Mouse (Mus musculus) hindbrain, embryonic 10.5 days (tissue): ENCODE results near the gene Vmn2r71. TPM values are rescaled to one million over a fixed set of nuclear protein-coding genes. Genes with fewer than 3 reads are reported as not detected.

Experiments used
- DNase-seq: peaks from one replicate; pipeline ENCODE4 v3.0.0-alpha.2; 2017; ENCODE audit warnings: low spot score
- H3K27ac ChIP-seq: fragments of 300-500 bp; sonication (generic); 2 replicates; pipeline ENCODE4 v1.5.1; 2016; ENCODE audit warnings: mild to moderate bottlenecking, moderate library complexity
- H3K27me3 ChIP-seq: fragments of 300-500 bp; sonication (generic); 2 replicates; pipeline ENCODE4 v1.6.1; 2016; ENCODE audit warnings: mild to moderate bottlenecking; ENCODE audit not compliant: poor library complexity, insufficient read depth, severe bottlenecking
- H3K36me3 ChIP-seq: fragments of 300-500 bp; sonication (generic); 2 replicates; pipeline ENCODE4 v1.6.1; 2016; ENCODE audit warnings: mild to moderate bottlenecking, moderate library complexity
- H3K4me1 ChIP-seq: fragments of 300-500 bp; sonication (generic); replicated peaks from 2 replicates; pipeline ENCODE4 v1.6.1; 2016; ENCODE audit warnings: mild to moderate bottlenecking
- H3K4me3 ChIP-seq: fragments of 300-500 bp; sonication (generic); 2 replicates; pipeline ENCODE4 v1.5.1; 2016; ENCODE audit warnings: mild to moderate bottlenecking, moderate library complexity
- H3K9me3 ChIP-seq: fragments of 300-500 bp; sonication (generic); 2 replicates; pipeline ENCODE4 v1.6.1; 2016; ENCODE audit warnings: mild to moderate bottlenecking, moderate library complexity
- WGBS: fragments of 180-500 bp; shearing (Covaris S2); methylation state at CpG from one replicate; pipeline ENCODE4 v1.1.7; 2016; 5-methylcytosine and 5-hydroxymethylcytosine counted together
- polyA plus RNA-seq: library from polyadenylated mRNA; unstranded; fragments of >200 nt; fragmentation: Nextera tagmentation; extraction: Ambion mirVana; gene quantifications from 2 replicates; pipeline ENCODE4 v1.2.1, GENCODE M21; 2016

Gene Vmn2r71
- not detected in 2 replicates for polyA plus RNA-seq

DNA sequence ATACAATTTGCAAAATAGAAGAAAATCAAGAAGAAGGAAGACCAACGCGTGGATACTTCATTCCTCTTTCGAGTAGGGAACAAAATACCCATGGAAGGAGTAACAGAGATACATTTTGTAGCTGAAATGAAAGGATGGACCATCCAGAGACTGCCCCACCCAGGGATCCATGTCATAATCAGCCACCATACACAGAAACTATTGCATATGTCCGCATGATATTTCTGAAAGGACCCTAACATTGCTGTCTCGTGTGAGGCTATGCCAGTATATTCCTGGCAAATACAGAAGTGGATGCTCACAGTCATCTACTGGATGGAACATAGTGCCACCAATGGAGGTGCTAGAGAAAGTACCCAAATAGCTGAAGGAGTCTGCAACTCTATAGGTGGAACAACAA lies at the start of gene Vmn2r71:
Vmn2r71 (plus strand) TSS at position 301 of the 400 bp plus-strand sequence.
- no peaks in the 10 kb centered on the region for H3K4me1 ChIP-seq
- H3K9me3 ChIP-seq, result 0 out of 2 replicates have a peak, but pooled peaks cover 2% of the 10 kb centered on the region
- H3K27ac ChIP-seq, result no peak within 1 kb of the TSS
- no peak for DNase-seq
- H3K36me3 ChIP-seq, result no peaks in the 10 kb centered on the region
- no peak within 1 kb of the TSS for H3K4me3 ChIP-seq
- 84% methylated on average over 5 of the region's 5 CpGs for WGBS
- no peaks in the 10 kb centered on the region for H3K27me3 ChIP-seq

DNA sequence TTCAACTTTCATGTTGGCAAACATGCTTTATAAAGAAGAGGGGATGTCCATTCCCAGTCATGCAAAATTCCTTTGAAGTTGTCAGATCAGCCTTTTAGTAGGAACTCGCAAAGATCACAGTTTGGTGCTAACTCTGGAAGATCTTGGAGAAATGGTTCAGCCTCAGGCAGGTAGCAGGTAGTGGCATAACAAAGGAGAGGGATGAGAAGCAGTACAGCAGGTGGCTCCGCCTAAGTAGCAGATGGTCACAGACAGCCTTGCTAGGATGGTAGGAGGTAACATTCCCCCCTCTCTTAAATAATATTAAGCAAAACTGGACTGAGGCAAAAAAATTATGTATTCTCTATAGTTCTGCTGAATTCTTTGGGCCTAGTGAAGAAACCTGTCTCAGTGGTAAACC lies 20.8 kb upstream of the Vmn2r71 start:
- no peak overlapping the region for H3K4me3 ChIP-seq
- no peaks in the 10 kb centered on the region for H3K27me3 ChIP-seq
- H3K9me3 ChIP-seq, result peaks cover 24% of the 10 kb centered on the region; the same call in 1 of the 2 replicates
- no peaks in the 10 kb centered on the region for H3K4me1 ChIP-seq
- 89% methylated on average over 2 of the region's 2 CpGs for WGBS
- no peak overlapping the region for H3K27ac ChIP-seq
- no peaks in the 10 kb centered on the region for H3K36me3 ChIP-seq
- no peak for DNase-seq

GRCm38 (mm10) chr7:85543118-85543517 lies 19.8 kb upstream of the Vmn2r71 start:
- peaks cover 24% of the 10 kb centered on the region; the same call in 1 of the 2 replicates for H3K9me3 ChIP-seq
- no peak overlapping the region for H3K4me3 ChIP-seq
- H3K36me3 ChIP-seq, result no peaks in the 10 kb centered on the region
- H3K27ac ChIP-seq, result no peak overlapping the region
- DNase-seq, result no peak
- no peaks in the 10 kb centered on the region for H3K27me3 ChIP-seq
- WGBS, result 71% methylated on average over 2 of the region's 2 CpGs
- no peaks in the 10 kb centered on the region for H3K4me1 ChIP-seq

- no peak within 1 kb of the TSS for H3K4me3 ChIP-seq
- no peak within 1 kb of the TSS for H3K27ac ChIP-seq
- DNase-seq, result no peak
- H3K9me3 ChIP-seq, result 0 out of 2 replicates have a peak, but pooled peaks cover 2% of the 10 kb centered on the region
- WGBS, result 83% methylated on average over 2 of the region's 2 CpGs
- H3K4me1 ChIP-seq, result no peaks in the 10 kb centered on the region
- H3K36me3 ChIP-seq, result no peaks in the 10 kb centered on the region
- no peaks in the 10 kb centered on the region for H3K27me3 ChIP-seq
Observed at GRCm38 (mm10) chr7:85569092-85569491, 6.2 kb downstream of the Vmn2r71 start, which contains the start of gene Vmn2r70. Gene Vmn2r70, minus strand, starts transcription at chr7:85569192.

Other genes starting within 250 kb of the Vmn2r71 start
- gene Vmn2r69, start 147.2 kb upstream of the Vmn2r71 start, polyA plus RNA-seq, result not detected in 2 replicates
- not detected in 2 replicates for gene Vmn2r70, start 6.1 kb downstream of the Vmn2r71 start, polyA plus RNA-seq
- not detected in 2 replicates for gene Vmn2r72, start 192.0 kb downstream of the Vmn2r71 start, polyA plus RNA-seq